Mouse (Mus musculus): ENCODE measurements at regions not wholly inside any gene's neighbourhood (a gene's known extent, or its start where the extent isn't known, plus 50 kb on each side); places are given as distances from the start of the nearest gene placed in this dataset.

DNA sequence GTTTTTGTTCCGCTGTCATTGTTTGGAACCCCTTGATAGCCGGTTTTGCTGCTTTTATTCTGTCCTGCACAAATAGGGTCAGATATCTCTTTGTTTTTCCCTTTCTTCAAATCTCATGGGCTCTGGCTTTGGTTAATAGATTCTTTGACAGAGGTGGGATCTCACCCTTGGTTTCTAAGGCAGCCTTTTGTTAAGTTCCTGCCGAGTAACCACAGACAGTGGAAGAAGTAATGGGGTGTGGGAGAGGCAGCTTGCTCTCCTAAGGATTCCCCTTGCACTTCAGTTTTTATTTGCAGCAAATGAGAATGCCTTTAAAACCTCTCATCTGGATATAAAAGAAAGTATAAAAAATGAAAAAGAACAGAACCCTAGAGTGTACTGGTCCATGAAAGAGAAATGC, 577.9 kb downstream of the Stpg2 start:
- TF ChIP-seq CTCF (IDR thresholded peaks at IDR 0.05; ENCODE audit: low read depth) (no peak), EP300 (optimal IDR thresholded peaks at IDR 0.05) (no peak)
